In genomic region chr1:75667736-75668269, GRCm38 (mm10) we compare ENCODE assay signal across 12 mouse cellular contexts.
A peak's percentile ranks its signal among the peaks of the same experiment; 100 is the strongest.
DNase-seq lines count a peak whose midpoint lies in the region; ATAC-seq and TF ChIP-seq lines count a peak whose summit lies in the region.
"Had no signal": no experiment of that assay in that cellular context is flagged by ENCODE, and none has a peak within 500 bp of the region (broad histone marks: within the 10 kb centered on the region; RNA-seq: fewer than 3 reads in every experiment).

No protein-coding gene starts in this region.

- peak; percentile 69 for ATAC-seq in embryonic facial prominence, embryonic 11.5 days (replicated peaks; ENCODE audit: insufficient number of reproducible peaks, low FRiP score, low TSS enrichment, low read depth)
- peak; percentile 27; the same call in 1 of the 2 replicates for ATAC-seq in forebrain, postnatal 0 days
- peak; percentile 56; the same call in 1 of the 2 replicates for ATAC-seq in neural tube, embryonic 14.5 days (ENCODE audit: low read depth)
- no peak for ATAC-seq in monocyte, adult 5-6 weeks (replicated peaks; ENCODE audit: insufficient number of reproducible peaks, low FRiP score, low TSS enrichment, poor library complexity, severe bottlenecking)
- ATAC-seq in megakaryocyte progenitor cell, adult 5-6 weeks (replicated peaks; ENCODE audit: poor library complexity), result no peak
- ATAC-seq: lung, postnatal 0 days had no signal

- DNase-seq in left cerebral cortex, postnatal 4 days, result peak; percentile 56
- no peak for DNase-seq in left cerebral cortex, postnatal 36 days (ENCODE audit: low spot score in 2 of 2)
- peak; percentile 60 for DNase-seq in embryonic facial prominence, embryonic 11.5 days (ENCODE audit: low spot score)
- DNase-seq in forebrain, postnatal 0 days, result no peak
- DNase-seq in right cerebral cortex, adult 2 months (ENCODE audit: low spot score in 2 of 2), result no peak
- DNase-seq: cerebellum, postnatal 25 days; heart, postnatal 4 days; liver had no signal

- H3K36me3 ChIP-seq in embryonic facial prominence, embryonic 11.5 days (replicated peaks; ENCODE audit: control insufficient read depth, insufficient read depth, low read depth, low read length), result no peaks in the 10 kb centered on the region
- H3K36me3 ChIP-seq in forebrain, postnatal 0 days (ENCODE audit: insufficient read depth), result no peaks in the 10 kb centered on the region
- H3K36me3 ChIP-seq in neural tube, embryonic 14.5 days (ENCODE audit: control insufficient read depth, insufficient read depth, low read length), result no peaks in the 10 kb centered on the region

- no peaks in the 10 kb centered on the region; the same call in 1 of the 2 replicates for H3K27me3 ChIP-seq in embryonic facial prominence, embryonic 11.5 days (ENCODE audit: control insufficient read depth, insufficient read depth, low read length)
- H3K27me3 ChIP-seq in forebrain, postnatal 0 days (ENCODE audit: insufficient read depth, low read length), result no peaks in the 10 kb centered on the region
- no peaks in the 10 kb centered on the region for H3K27me3 ChIP-seq in neural tube, embryonic 14.5 days (ENCODE audit: control insufficient read depth, insufficient read depth, low read length)

- TF ChIP-seq CTCF in forebrain, postnatal 0 days (IDR thresholded peaks at IDR 0.05; ENCODE audit: low read depth), result no peak

- H3K9me3 ChIP-seq in embryonic facial prominence, embryonic 11.5 days (replicated peaks; ENCODE audit: control insufficient read depth, low read length), result no peaks in the 10 kb centered on the region
- no peaks in the 10 kb centered on the region for H3K9me3 ChIP-seq in forebrain, postnatal 0 days (ENCODE audit: low read length)
- H3K9me3 ChIP-seq in neural tube, embryonic 14.5 days (ENCODE audit: control insufficient read depth, low read length), result no peaks in the 10 kb centered on the region

- intact Hi-C loops in left cerebral cortex, postnatal 4 days (cut with DNase I), result no loop called here
- intact Hi-C loops in left cerebral cortex, postnatal 36 days (cut with DNase I), result no loop called here

- H3K4me2 ChIP-seq in embryonic facial prominence, embryonic 11.5 days (ENCODE audit: low read depth, low read length), result no peak overlapping the region
- no peak overlapping the region for H3K4me2 ChIP-seq in forebrain, postnatal 0 days (ENCODE audit: low read depth)
- no peak overlapping the region for H3K4me2 ChIP-seq in neural tube, embryonic 14.5 days (ENCODE audit: low read depth, low read length)

- no peak overlapping the region for H3K4me3 ChIP-seq in embryonic facial prominence, embryonic 11.5 days (ENCODE audit: low read depth, low read length)
- H3K4me3 ChIP-seq in forebrain, postnatal 0 days (ENCODE audit: low read depth, low read length), result no peak overlapping the region
- H3K4me3 ChIP-seq in neural tube, embryonic 14.5 days (ENCODE audit: low read depth, low read length), result no peak overlapping the region

- H3K9ac ChIP-seq in embryonic facial prominence, embryonic 11.5 days (replicated peaks; ENCODE audit: low read length), result no peak overlapping the region
- H3K9ac ChIP-seq in forebrain, postnatal 0 days, result no peak overlapping the region
- no peak overlapping the region for H3K9ac ChIP-seq in neural tube, embryonic 14.5 days (replicated peaks; ENCODE audit: low read depth, low read length)

- H3K27ac ChIP-seq in embryonic facial prominence, embryonic 11.5 days (replicated peaks; ENCODE audit: low read depth, low read length), result no peak overlapping the region
- no peak overlapping the region for H3K27ac ChIP-seq in forebrain, postnatal 0 days (ENCODE audit: low read depth, low read length)
- no peak overlapping the region for H3K27ac ChIP-seq in neural tube, embryonic 14.5 days (ENCODE audit: low read depth, low read length)

- no peaks in the 10 kb centered on the region for H3K4me1 ChIP-seq in embryonic facial prominence, embryonic 11.5 days (ENCODE audit: control insufficient read depth, insufficient read depth, low read length)
- H3K4me1 ChIP-seq in forebrain, postnatal 0 days (ENCODE audit: insufficient read depth), result no peaks in the 10 kb centered on the region
- H3K4me1 ChIP-seq in neural tube, embryonic 14.5 days (ENCODE audit: control insufficient read depth, insufficient read depth, low read length), result 0 out of 2 replicates have a peak, but pooled peaks cover 2% of the 10 kb centered on the region

- WGBS in embryonic facial prominence, embryonic 11.5 days, result 40% methylated on average over 6 of the region's 6 CpGs
- WGBS in forebrain, postnatal 0 days, result 16% methylated on average over 6 of the region's 6 CpGs
- WGBS in neural tube, embryonic 14.5 days, result 10% methylated on average over 6 of the region's 6 CpGs

Comparison
In these comparisons a context has a peak if more than half of its experiments do, and no peak if none do; other contexts are left out.
1. DNase-seq: peak in left cerebral cortex, postnatal 4 days (single experiment) and embryonic facial prominence, embryonic 11.5 days (single experiment); none in left cerebral cortex, postnatal 36 days (0 of 2), forebrain, postnatal 0 days (single experiment) and right cerebral cortex, adult 2 months (0 of 2).
2. ATAC-seq: peak in embryonic facial prominence, embryonic 11.5 days (single experiment), forebrain, postnatal 0 days (single experiment) and neural tube, embryonic 14.5 days (single experiment); none in monocyte, adult 5-6 weeks (single experiment) and megakaryocyte progenitor cell, adult 5-6 weeks (single experiment).